Mouse (Mus musculus) lung, embryonic 14.5 days (tissue): ENCODE data around the gene Dicer1. TPM values are rescaled to one million over a fixed set of nuclear protein-coding genes. Genes with fewer than 3 reads are reported as not detected.
"Not testable (repeated sequence)": the region's sequence is repeated elsewhere in the genome, so short reads cannot be mapped to it uniquely, and the experiment has no call there.

ENCODE experiments used
- ATAC-seq: fragments of 200-750 bp; cut with Nextera tagmentation; 2 replicates; pipeline ENCODE4 v1.8.0; 2017; ENCODE audit warnings: mild to moderate bottlenecking, moderate TSS enrichment, moderate library complexity; ENCODE audit not compliant: insufficient read depth
- DNase-seq: peaks from one replicate; pipeline ENCODE4 v3.0.0-alpha.2; 2015
- H3K27ac ChIP-seq: fragments of 300-500 bp; sonication (generic); 2 replicates; pipeline ENCODE4 v1.5.1; 2014; ENCODE audit warnings: low read depth, mild to moderate bottlenecking, moderate library complexity
- H3K27me3 ChIP-seq: fragments of 300-500 bp; sonication (generic); 2 replicates; pipeline ENCODE4 v1.6.1; 2014; ENCODE audit warnings: low read length, control low read depth; ENCODE audit not compliant: insufficient read depth
- H3K36me3 ChIP-seq: fragments of 300-500 bp; sonication (generic); 2 replicates; pipeline ENCODE4 v1.6.1; 2014; ENCODE audit warnings: control low read depth; ENCODE audit not compliant: insufficient read depth
- H3K4me1 ChIP-seq: fragments of 300-500 bp; sonication (generic); 2 replicates; pipeline ENCODE4 v1.6.1; 2014; ENCODE audit warnings: antibody characterized with exemption, control low read depth; ENCODE audit not compliant: insufficient read depth
- H3K4me2 ChIP-seq: fragments of 300-500 bp; sonication (generic); 2 replicates; pipeline ENCODE4 v1.6.1; 2014; ENCODE audit warnings: mild to moderate bottlenecking
- H3K4me3 ChIP-seq: fragments of 300-500 bp; sonication (generic); 2 replicates; pipeline ENCODE4 v1.5.1; 2014; ENCODE audit warnings: low read depth, low read length
- H3K9ac ChIP-seq: fragments of 300-500 bp; sonication (generic); 2 replicates; pipeline ENCODE4 v1.6.1; 2014
- H3K9me3 ChIP-seq: fragments of 300-500 bp; sonication (generic); 2 replicates; pipeline ENCODE4 v1.6.1; 2016; ENCODE audit warnings: low read depth, low read length, control low read depth
- CTCF ChIP-seq: IDR thresholded peaks from 2 replicates; pipeline ENCODE4 v1.5.1; 2016; ENCODE audit warnings: antibody characterized with exemption, low read depth
- WGBS: fragments of 180-500 bp; shearing (Covaris S2); extraction: QIAGEN DNeasy Blood & Tissue Kit; methylation state at CpG from one replicate; pipeline ENCODE4 v1.1.7; 2014; 5-methylcytosine and 5-hydroxymethylcytosine counted together
- polyA plus RNA-seq: library from polyadenylated mRNA; unstranded; fragments of >200 nt; fragmentation: Nextera tagmentation; extraction: Ambion mirVana; gene quantifications from 2 replicates; pipeline ENCODE4 v1.2.1, GENCODE M21; 2014

The Dicer1 gene
- polyA plus RNA-seq, 1 experiment from 2014 or later = 23.4 TPM

- WGBS = 52% methylated on average over 12 of the region's 12 CpGs
- no peak for TF ChIP-seq CTCF
- H3K4me1 ChIP-seq = peaks cover 4% of the 10 kb centered on the region; the same call in 1 of the 2 replicates
- H3K9me3 ChIP-seq = no peaks in the 10 kb centered on the region
- no peak for ATAC-seq
- no peak overlapping the region for H3K27ac ChIP-seq
- H3K36me3 ChIP-seq = peaks cover 4% of the 10 kb centered on the region
- H3K27me3 ChIP-seq = no peaks in the 10 kb centered on the region
- no peak overlapping the region for H3K4me2 ChIP-seq
- DNase-seq = no peak
- H3K9ac ChIP-seq = no peak overlapping the region
- no peak overlapping the region for H3K4me3 ChIP-seq
Measured at GRCm38 (mm10) chr12:104740841-104741787, 10.6 kb downstream of the Dicer1 start.

GRCm38 (mm10) chr12:104738931-104739330 lies 12.8 kb downstream of the Dicer1 start:
- peaks cover 4% of the 10 kb centered on the region; the same call in 1 of the 2 replicates for H3K4me1 ChIP-seq
- no peaks in the 10 kb centered on the region for H3K27me3 ChIP-seq
- WGBS = 32% methylated on average over 3 of the region's 3 CpGs
- no peak for DNase-seq
- no peak for ATAC-seq
- H3K4me2 ChIP-seq = no peak overlapping the region
- no peak overlapping the region for H3K4me3 ChIP-seq
- H3K36me3 ChIP-seq = peaks cover 14% of the 10 kb centered on the region
- no peak for TF ChIP-seq CTCF
- no peak overlapping the region for H3K27ac ChIP-seq
- no peaks in the 10 kb centered on the region for H3K9me3 ChIP-seq
- H3K9ac ChIP-seq = no peak overlapping the region

GRCm38 (mm10) chr12:104738446-104738845 lies 13.3 kb downstream of the Dicer1 start:
- no peak overlapping the region for H3K4me3 ChIP-seq
- H3K27me3 ChIP-seq = no peaks in the 10 kb centered on the region
- no peak overlapping the region for H3K27ac ChIP-seq
- WGBS = 23% methylated on average over 9 of the region's 9 CpGs
- TF ChIP-seq CTCF = no peak
- H3K4me2 ChIP-seq = no peak overlapping the region
- peak; percentile 29 for DNase-seq
- peaks cover 4% of the 10 kb centered on the region; the same call in 1 of the 2 replicates for H3K4me1 ChIP-seq
- H3K9me3 ChIP-seq = no peaks in the 10 kb centered on the region
- peaks cover 17% of the 10 kb centered on the region for H3K36me3 ChIP-seq
- H3K9ac ChIP-seq = no peak overlapping the region
- no peak for ATAC-seq

DNA sequence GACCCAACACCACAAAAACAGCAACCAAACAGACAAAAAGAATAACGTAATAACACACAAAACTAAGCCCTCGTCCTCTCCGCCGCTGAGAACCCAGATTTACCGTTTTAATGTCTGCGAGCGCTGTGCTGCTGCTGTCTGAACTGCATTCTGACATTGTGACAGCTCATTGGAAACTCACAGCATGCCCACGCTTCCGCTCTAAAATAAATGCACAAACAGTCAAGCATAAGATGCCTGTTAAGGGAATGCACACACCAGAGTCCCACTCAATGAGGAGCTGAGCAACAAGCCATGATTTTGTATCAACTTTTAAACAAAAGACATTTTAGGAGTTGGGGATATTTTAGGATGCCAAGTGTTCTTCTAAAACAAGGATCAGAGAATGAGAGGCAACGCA lies 14.1 kb downstream of the Dicer1 start:
- Histone ChIP-seq H3K4me2 (no peak overlapping the region), H3K9ac (no peak overlapping the region), H3K36me3 (peaks cover 20% of the 10 kb centered on the region), H3K27ac (no peak overlapping the region; the same call in 1 of the 2 replicates), H3K27me3 (no peaks in the 10 kb centered on the region), H3K4me3 (no peak overlapping the region), H3K4me1 (peaks cover 4% of the 10 kb centered on the region; the same call in 1 of the 2 replicates), H3K9me3 (no peaks in the 10 kb centered on the region)
- WGBS = 78% methylated on average over 10 of the region's 10 CpGs
- TF ChIP-seq CTCF = no peak
- DNase-seq (no peak), ATAC-seq (no peak)

GRCm38 (mm10) chr12:104735993-104736395 lies 15.8 kb downstream of the Dicer1 start:
- ATAC-seq (no peak), DNase-seq (no peak)
- Histone ChIP-seq H3K9ac (no peak overlapping the region), H3K27me3 (no peaks in the 10 kb centered on the region), H3K4me1 (peaks cover 4% of the 10 kb centered on the region; the same call in 1 of the 2 replicates), H3K27ac (no peak overlapping the region), H3K4me2 (no peak overlapping the region), H3K4me3 (no peak overlapping the region), H3K9me3 (no peaks in the 10 kb centered on the region), H3K36me3 (peaks cover 35% of the 10 kb centered on the region)
- TF ChIP-seq CTCF = no peak
- 68% methylated on average over 3 of the region's 3 CpGs for WGBS

- DNase-seq (no peak), ATAC-seq (no peak)
- Histone ChIP-seq H3K9ac (no peak overlapping the region), H3K36me3 (peaks cover 60% of the 10 kb centered on the region), H3K27me3 (no peaks in the 10 kb centered on the region), H3K4me1 (no peaks in the 10 kb centered on the region), H3K4me2 (no peak overlapping the region), H3K4me3 (no peak overlapping the region), H3K9me3 (no peaks in the 10 kb centered on the region), H3K27ac (no peak overlapping the region)
- no peak for TF ChIP-seq CTCF
Measured at GRCm38 (mm10) chr12:104733165-104733564, 18.6 kb downstream of the Dicer1 start.

DNA sequence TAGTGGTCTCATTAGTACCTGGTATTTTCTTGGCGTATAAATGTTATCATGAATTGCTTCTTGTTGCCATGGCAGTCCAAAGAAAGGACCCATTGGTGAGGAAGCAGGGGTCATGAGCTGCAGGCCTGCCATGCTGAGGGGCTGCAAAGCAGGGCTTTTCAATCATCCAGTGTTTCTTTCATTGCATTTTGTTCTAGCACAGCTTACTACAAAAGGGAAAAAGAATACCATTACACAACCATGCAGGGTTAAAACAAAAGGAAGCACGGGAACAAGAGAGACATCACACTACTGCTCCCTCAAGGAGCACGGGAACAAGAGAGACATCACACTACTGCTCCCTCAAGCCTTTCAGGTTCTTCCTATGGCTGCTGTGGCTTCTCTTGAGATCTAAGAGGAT lies 20.0 kb downstream of the Dicer1 start:
- WGBS = 81% methylated on average over 3 of the region's 3 CpGs
- Histone ChIP-seq H3K9me3 (no peaks in the 10 kb centered on the region), H3K4me3 (no peak overlapping the region), H3K4me1 (no peaks in the 10 kb centered on the region), H3K36me3 (peaks cover 71% of the 10 kb centered on the region), H3K27me3 (no peaks in the 10 kb centered on the region), H3K9ac (no peak overlapping the region), H3K27ac (no peak overlapping the region), H3K4me2 (no peak overlapping the region)
- no peak for TF ChIP-seq CTCF
- no peak for DNase-seq
- ATAC-seq = no peak

GRCm38 (mm10) chr12:104726436-104726835 lies 25.3 kb downstream of the Dicer1 start:
- not testable (repeated sequence) for H3K4me3 ChIP-seq, H3K4me1 ChIP-seq, H3K9ac ChIP-seq, H3K9me3 ChIP-seq, H3K27ac ChIP-seq, ATAC-seq, H3K27me3 ChIP-seq, DNase-seq, H3K4me2 ChIP-seq
- 80% methylated on average over 2 of the region's 2 CpGs for WGBS
- peaks cover 80% of the 10 kb centered on the region for H3K36me3 ChIP-seq
